Mouse (Mus musculus): ENCODE measurements around the gene 2610044O15Rik8. TPM values are rescaled to one million over a fixed set of nuclear protein-coding genes. Genes with fewer than 3 reads are reported as not detected.
"Not testable (repeated sequence)": the region's sequence is repeated elsewhere in the genome, so short reads cannot be mapped to it uniquely, and the experiment has no call there.

Gene 2610044O15Rik8
- polyA plus RNA-seq (2011; ENCODE audit: insufficient read depth, insufficient read length, low read depth, missing spikeins): 25.1 and 30.3 TPM in 2 replicates

DNA sequence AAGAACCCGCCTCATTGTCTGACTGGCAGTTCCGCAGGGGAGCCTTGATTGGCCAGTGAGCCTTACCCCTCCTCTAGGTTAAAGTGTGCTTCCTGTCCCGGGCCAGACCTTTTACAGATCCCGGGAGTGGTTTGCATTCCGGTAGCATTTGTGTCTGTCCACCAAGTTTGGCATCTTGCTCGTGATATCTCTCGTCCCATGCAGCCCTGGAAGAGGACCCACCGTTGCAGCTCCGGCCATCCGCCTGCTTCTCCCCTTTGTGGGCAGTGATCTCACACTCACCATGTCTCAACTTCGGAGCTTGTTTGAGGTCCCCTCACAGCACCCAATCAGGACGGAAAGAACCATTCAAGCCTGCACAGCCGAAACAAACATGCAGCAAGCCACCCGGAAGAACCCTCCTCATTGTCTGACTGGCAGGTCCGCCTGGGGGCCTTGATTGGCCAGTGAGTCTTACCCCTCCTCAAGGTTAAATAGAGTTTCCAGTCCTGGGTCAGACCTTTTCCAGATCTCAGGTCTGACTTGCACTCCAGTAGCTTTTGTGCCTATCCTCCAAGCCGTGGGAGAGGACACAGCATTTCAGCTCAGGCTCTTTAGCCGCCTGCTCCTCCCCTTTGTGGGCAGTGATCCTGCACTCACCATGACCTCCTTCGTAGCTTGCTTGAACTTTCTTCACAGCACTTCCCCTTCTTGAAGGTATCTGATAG, at the start of gene 2610044O15Rik8:
TSS of gene 2610044O15Rik8 (minus strand) at position 380 of the 707 bp plus-strand sequence.
- no peaks in the 10 kb centered on the region for H3K27me3 ChIP-seq (ENCODE audit: control insufficient read depth, insufficient read depth, low read length, poor library complexity, severe bottlenecking)
- peak within 1 kb of the TSS; percentile 92 for H3K4me3 ChIP-seq (ENCODE audit: low read depth, low read length)
- no peaks in the 10 kb centered on the region for H3K4me1 ChIP-seq (ENCODE audit: control insufficient read depth, insufficient read depth, low read length)
- H3K27ac ChIP-seq (ENCODE audit: insufficient read depth, low read length): peak within 1 kb of the TSS; percentile 91
- H3K9ac ChIP-seq (ENCODE audit: low read depth, poor library complexity, severe bottlenecking): peak within 1 kb of the TSS; percentile 71
- no peak for TF ChIP-seq CTCF (IDR thresholded peaks at IDR 0.05; ENCODE audit: low read depth, low read length)
- TF ChIP-seq EP300 (IDR thresholded peaks at IDR 0.05; ENCODE audit: insufficient read depth, low read depth, low read length): no peak
- peak; percentile 16 for TF ChIP-seq POLR2A (IDR thresholded peaks at IDR 0.05; ENCODE audit: insufficient read depth, low read length)
- no peaks in the 10 kb centered on the region for H3K36me3 ChIP-seq (ENCODE audit: control insufficient read depth, insufficient read depth, low read length, poor library complexity, severe bottlenecking)
- no peaks in the 10 kb centered on the region for H3K9me3 ChIP-seq (replicated peaks; ENCODE audit: control insufficient read depth, insufficient read depth, low read length, poor library complexity, severe bottlenecking)

DNA sequence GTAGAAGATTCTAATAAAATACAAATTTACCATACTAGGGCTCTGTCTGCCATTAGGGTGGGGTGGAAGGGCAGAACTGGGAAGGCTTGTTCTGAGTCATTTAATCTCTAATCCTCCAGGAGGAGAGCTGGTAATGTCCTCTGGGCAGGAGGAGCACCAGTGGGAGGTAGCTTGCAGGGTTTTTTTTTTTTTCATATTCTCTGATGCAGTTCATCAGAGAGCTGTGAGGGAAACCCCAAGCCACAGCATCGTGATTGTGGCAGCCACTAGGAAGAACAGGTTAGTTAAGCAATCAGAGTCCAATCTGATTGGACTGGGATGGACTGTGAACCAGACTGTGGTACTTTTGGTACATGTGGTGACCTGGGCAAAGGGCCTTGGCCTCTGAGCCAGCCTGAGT, 31.7 kb upstream of the 2610044O15Rik8 start:
- Histone ChIP-seq H3K27me3 (ENCODE audit: control insufficient read depth, insufficient read depth, low read length, poor library complexity, severe bottlenecking) (no peaks in the 10 kb centered on the region), H3K9ac (ENCODE audit: low read depth, poor library complexity, severe bottlenecking) (no peak overlapping the region), H3K27ac (ENCODE audit: insufficient read depth, low read length) (no peak overlapping the region), H3K4me3 (ENCODE audit: low read depth, low read length) (no peak overlapping the region), H3K9me3 (replicated peaks; ENCODE audit: control insufficient read depth, insufficient read depth, low read length, poor library complexity, severe bottlenecking) (peaks cover 64% of the 10 kb centered on the region), H3K4me1 (ENCODE audit: control insufficient read depth, insufficient read depth, low read length) (peaks cover 1% of the 10 kb centered on the region), H3K36me3 (ENCODE audit: control insufficient read depth, insufficient read depth, low read length, poor library complexity, severe bottlenecking) (peaks cover 43% of the 10 kb centered on the region)
- no peak for TF ChIP-seq EP300 (IDR thresholded peaks at IDR 0.05; ENCODE audit: insufficient read depth, low read depth, low read length)
- TF ChIP-seq POLR2A (IDR thresholded peaks at IDR 0.05; ENCODE audit: insufficient read depth, low read length): no peak
- no peak for TF ChIP-seq CTCF (IDR thresholded peaks at IDR 0.05; ENCODE audit: low read depth, low read length)

DNA sequence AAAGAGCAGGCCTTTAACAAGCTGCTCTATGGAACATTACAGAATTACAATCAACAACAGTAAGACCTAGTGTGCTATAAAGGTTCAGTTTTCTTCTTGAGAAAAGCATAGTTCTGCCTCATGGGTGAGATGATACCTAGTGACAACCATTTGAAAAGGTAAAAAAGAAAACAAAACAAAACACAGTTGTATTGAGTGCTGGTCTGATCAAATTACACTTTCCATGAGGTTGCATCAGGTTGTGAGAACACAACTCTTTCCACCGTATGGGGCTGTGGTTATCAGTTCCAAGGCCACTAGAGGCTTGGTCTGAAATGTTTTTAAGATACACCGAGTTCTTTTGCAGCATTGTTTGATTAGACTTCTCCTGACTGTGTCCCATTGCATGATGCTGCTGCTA, 30.1 kb upstream of the 2610044O15Rik8 start:
- TF ChIP-seq EP300 (IDR thresholded peaks at IDR 0.05; ENCODE audit: insufficient read depth, low read depth, low read length) (no peak), POLR2A (IDR thresholded peaks at IDR 0.05; ENCODE audit: insufficient read depth, low read length) (no peak), CTCF (IDR thresholded peaks at IDR 0.05; ENCODE audit: low read depth, low read length) (no peak)
- H3K36me3 ChIP-seq (ENCODE audit: control insufficient read depth, insufficient read depth, low read length, poor library complexity, severe bottlenecking): peaks cover 30% of the 10 kb centered on the region
- peaks cover 1% of the 10 kb centered on the region for H3K4me1 ChIP-seq (ENCODE audit: control insufficient read depth, insufficient read depth, low read length)
- H3K27me3 ChIP-seq (ENCODE audit: control insufficient read depth, insufficient read depth, low read length, poor library complexity, severe bottlenecking): no peaks in the 10 kb centered on the region
- H3K4me3 ChIP-seq (ENCODE audit: low read depth, low read length): no peak overlapping the region
- H3K9me3 ChIP-seq (replicated peaks; ENCODE audit: control insufficient read depth, insufficient read depth, low read length, poor library complexity, severe bottlenecking): peaks cover 47% of the 10 kb centered on the region
- H3K27ac ChIP-seq (ENCODE audit: insufficient read depth, low read length): no peak overlapping the region
- peak overlapping the region; percentile 56 for H3K9ac ChIP-seq (ENCODE audit: low read depth, poor library complexity, severe bottlenecking)

DNA sequence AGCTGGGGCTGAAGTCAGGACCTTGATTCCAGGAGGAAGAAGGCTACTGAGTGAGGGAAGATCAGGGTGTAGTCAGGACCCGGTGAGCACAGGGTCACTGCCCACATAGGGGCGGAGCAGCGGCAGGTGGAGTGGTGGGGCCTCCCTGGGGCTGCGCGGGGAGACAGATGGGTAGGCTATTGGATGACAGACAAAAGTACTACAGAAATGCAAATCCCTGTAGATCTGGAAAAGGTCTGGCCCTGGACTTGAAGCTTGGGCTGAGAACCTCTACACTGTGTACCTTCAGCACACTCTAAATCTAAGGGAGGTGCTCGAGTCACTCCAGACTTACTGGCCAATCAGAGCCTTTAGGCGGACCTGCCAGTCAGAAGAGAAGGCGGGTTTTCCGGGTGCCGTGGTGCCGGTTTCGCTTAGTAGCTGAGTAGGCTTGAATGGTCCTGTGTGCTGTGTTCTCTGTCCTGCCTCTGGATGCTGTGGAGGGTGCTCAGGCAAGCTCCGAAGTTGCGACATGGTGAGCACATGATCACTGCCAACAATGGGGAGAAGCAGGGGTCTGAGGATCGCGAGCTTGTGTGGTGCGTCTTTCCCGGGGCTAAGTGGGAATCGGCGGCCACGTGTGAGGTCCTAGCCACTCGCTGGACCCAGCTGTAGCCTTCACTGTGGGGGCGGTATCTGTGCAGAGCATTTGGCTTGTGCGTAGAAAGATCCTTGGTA, 29.2 kb upstream of the 2610044O15Rik8 start:
- H3K9ac ChIP-seq (ENCODE audit: low read depth, poor library complexity, severe bottlenecking): peak overlapping the region; percentile 56
- peak overlapping the region; percentile 79 for H3K4me3 ChIP-seq (ENCODE audit: low read depth, low read length)
- H3K27ac ChIP-seq (ENCODE audit: insufficient read depth, low read length): peak overlapping the region; percentile 77
- peaks cover 23% of the 10 kb centered on the region for H3K36me3 ChIP-seq (ENCODE audit: control insufficient read depth, insufficient read depth, low read length, poor library complexity, severe bottlenecking)
- H3K4me1 ChIP-seq (ENCODE audit: control insufficient read depth, insufficient read depth, low read length); H3K27me3 ChIP-seq (ENCODE audit: control insufficient read depth, insufficient read depth, low read length, poor library complexity, severe bottlenecking): not testable (repeated sequence)
- peaks cover 38% of the 10 kb centered on the region for H3K9me3 ChIP-seq (replicated peaks; ENCODE audit: control insufficient read depth, insufficient read depth, low read length, poor library complexity, severe bottlenecking)

DNA sequence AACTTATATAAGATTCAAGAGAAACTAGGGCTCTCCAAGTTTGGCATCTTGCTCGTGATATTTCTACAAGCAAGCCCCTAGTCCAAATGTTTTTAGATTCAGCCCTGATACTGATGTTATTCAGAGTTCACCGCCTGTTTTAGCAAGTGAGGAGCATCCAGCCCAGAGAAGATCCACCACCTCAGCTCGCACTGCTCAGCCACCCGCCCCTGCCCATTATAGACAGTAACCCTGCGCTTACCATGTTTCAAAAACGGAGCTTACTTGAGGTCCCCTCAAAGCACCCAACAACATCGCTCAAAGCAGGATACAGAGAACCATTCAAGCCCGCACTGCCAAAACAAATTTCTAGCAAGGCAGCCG, 561 bp downstream of the 2610044O15Rik8 start:
- no peaks in the 10 kb centered on the region for H3K27me3 ChIP-seq (ENCODE audit: control insufficient read depth, insufficient read depth, low read length, poor library complexity, severe bottlenecking)
- H3K27ac ChIP-seq (ENCODE audit: insufficient read depth, low read length): peak overlapping the region; percentile 66; the same call in 1 of the 2 replicates
- no peaks in the 10 kb centered on the region for H3K9me3 ChIP-seq (replicated peaks; ENCODE audit: control insufficient read depth, insufficient read depth, low read length, poor library complexity, severe bottlenecking)
- H3K36me3 ChIP-seq (ENCODE audit: control insufficient read depth, insufficient read depth, low read length, poor library complexity, severe bottlenecking): no peaks in the 10 kb centered on the region
- TF ChIP-seq CTCF (IDR thresholded peaks at IDR 0.05; ENCODE audit: low read depth, low read length) (no peak), POLR2A (IDR thresholded peaks at IDR 0.05; ENCODE audit: insufficient read depth, low read length) (peak; percentile 8), EP300 (IDR thresholded peaks at IDR 0.05; ENCODE audit: insufficient read depth, low read depth, low read length) (no peak)
- H3K4me1 ChIP-seq (ENCODE audit: control insufficient read depth, insufficient read depth, low read length): no peaks in the 10 kb centered on the region
- peak overlapping the region; percentile 92 for H3K4me3 ChIP-seq (ENCODE audit: low read depth, low read length)
- H3K9ac ChIP-seq (ENCODE audit: low read depth, poor library complexity, severe bottlenecking): peak overlapping the region; percentile 71

Other genes starting within 250 kb of the 2610044O15Rik8 start
- not detected in 2 replicates for gene Ccdc7a, start 168.9 kb downstream of the 2610044O15Rik8 start, polyA plus RNA-seq (2011; ENCODE audit: insufficient read depth, insufficient read length, low read depth, missing spikeins)
- gene Ccdc7b, start 167.3 kb downstream of the 2610044O15Rik8 start, polyA plus RNA-seq (2011; ENCODE audit: insufficient read depth, insufficient read length, low read depth, missing spikeins): not detected in 2 replicates
- not detected in 2 replicates for gene Gm10999, start 102.7 kb downstream of the 2610044O15Rik8 start, polyA plus RNA-seq (2011; ENCODE audit: insufficient read depth, insufficient read length, low read depth, missing spikeins)